Mouse (Mus musculus) duodenum, adult 2 months (tissue): ENCODE results near the gene Cntd1. TPM values are rescaled to one million over a fixed set of nuclear protein-coding genes. Genes with fewer than 3 reads are reported as not detected.

Experiments used
- polyA plus RNA-seq: library from polyadenylated mRNA; depleted of rRNA; stranded (reverse); fragments of >200 nt; gene quantifications from 2 replicates; pipeline ENCODE4 v1.2.3, GENCODE M21; 2012; ENCODE audit warnings: low replicate concordance; rRNA removed

The Cntd1 gene
- 0.22 and 0.28 TPM in 2 replicates for polyA plus RNA-seq

GRCm38 (mm10) chr11:101278223-101279192, at the start of gene Cntd1, which contains the start of gene Coa3:
Gene Cntd1, plus strand, starts transcription at chr11:101279012.
Gene Coa3, minus strand, starts transcription at chr11:101279114.

GRCm38 (mm10) chr11:101245855-101246701, 32.7 kb upstream of the Cntd1 start, which contains the start of gene Ramp2:
Gene Ramp2, plus strand, starts transcription at chr11:101246028.

DNA sequence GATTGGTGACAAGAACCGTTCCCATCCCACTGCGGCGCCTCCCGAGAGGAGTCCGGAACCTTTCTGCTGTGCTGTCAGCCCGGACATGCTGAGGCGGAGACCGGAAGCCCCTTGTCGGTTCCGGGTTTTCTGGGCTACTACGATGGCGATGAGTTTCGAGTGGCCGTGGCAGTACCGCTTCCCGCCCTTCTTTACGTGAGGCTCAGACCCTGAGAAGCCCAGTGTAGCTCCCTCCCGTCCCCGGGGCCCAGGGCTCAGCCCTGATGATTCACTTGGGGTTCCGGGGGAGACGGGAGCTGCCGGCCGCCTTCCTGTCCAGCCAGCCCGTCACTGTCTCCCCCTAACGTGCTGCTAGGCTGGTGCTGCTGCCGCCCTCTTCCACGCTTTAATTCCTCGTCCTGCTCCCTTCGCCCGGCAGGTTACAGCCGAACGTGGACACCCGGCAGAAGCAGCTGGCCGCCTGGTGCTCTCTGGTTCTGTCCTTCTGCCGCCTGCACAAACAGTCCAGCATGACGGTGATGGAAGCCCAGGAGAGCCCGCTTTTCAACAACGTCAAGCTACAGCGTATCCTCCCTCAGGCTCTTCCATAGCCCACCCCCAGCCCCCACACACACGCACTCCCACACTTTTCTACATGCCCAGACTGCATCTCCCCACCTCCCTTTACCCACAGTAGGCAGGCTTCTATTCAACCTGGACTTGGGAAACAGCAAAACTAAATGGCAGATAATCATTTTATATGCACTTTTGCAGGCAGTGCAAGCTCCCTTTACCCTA, 25.0 kb upstream of the Cntd1 start, which contains the start of gene Vps25:
Vps25 (plus strand) TSS at position 95 of the 777 bp plus-strand sequence.

DNA sequence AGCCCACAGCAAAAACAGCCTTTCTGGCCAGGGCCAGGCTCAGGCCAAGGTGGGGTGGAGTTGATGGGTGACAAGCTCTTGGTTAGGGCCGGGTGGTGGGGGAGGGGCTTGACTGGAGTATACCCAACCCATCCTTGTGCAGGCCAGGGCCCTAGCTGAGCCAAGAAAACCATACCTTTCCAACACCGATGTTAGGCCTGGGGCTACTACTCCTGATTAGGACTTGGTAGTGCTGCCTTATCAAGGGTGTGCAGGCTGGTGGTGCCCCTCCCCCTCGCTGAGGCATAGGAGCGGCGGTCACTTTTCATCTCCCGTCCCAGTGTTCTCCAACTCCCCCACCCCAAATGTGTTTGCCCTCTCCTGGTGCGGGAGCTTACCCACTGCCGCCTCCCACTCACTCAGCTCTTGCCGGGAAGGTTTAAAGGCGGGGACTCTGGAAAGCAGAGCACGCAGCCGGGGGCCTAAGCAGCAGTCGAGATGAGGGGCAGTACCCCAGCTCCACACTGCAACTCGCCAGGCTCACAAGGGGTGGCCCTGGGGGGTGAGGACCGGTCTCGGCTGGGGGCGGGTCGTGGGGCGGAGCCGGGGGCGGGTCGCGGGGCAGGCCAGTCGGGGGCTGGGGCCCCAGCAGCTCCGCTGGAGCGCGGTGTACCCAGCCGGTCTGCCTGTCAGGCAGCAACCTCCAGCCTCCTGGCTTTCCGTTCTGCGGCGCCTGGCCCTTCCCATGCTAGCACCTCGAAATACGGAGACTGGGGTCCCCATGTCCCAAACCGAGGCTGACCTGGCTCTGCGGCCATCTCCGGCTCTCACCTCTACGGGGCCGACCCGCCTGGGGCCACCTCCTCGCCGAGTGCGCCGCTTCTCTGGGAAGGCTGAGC, 18.6 kb upstream of the Cntd1 start, which contains the start of gene Wnk4:
Wnk4 (plus strand) TSS at position 620 of the 878 bp plus-strand sequence.

GRCm38 (mm10) chr11:101302004-101302798, 23.4 kb downstream of the Cntd1 start, which contains the start of gene Becn1:
Gene Becn1, minus strand, starts transcription at chr11:101302286.

GRCm38 (mm10) chr11:101315665-101316500, 37.1 kb downstream of the Cntd1 start, which contains the start of gene Psme3:
Gene Psme3, plus strand, starts transcription at chr11:101316213.

GRCm38 (mm10) chr11:101324763-101325162, 46.0 kb downstream of the Cntd1 start, which contains the start of gene Aoc2:
Gene Aoc2, plus strand, starts transcription at chr11:101325063.

DNA sequence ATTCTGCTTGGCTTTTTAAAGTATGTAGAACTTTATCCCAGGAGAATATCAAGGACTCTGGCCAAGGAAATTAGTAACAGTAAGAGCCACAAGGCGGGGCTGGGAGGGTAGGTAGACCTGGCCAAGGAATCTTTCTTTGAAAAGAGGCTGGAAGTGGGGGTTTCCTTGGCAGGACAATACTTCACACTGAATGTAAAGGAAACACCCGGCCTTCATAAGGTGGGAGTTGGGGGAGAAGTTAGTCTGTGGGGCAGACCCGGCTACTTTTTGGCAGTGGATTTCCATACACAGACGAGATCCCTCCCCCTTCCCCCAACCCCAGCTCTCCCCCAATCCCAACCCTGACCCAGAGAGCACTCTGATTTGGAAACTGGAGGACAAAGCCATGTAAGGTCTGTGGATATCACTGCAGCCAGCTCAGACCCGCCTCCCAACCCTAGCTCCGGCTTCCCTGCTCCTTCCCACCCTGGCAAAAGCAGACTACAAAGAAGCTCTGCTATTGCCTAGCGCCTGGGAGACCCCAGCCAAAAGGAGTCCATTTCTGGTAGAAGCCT, 51.6 kb downstream of the Cntd1 start, which contains the start of gene Aoc3:
Aoc3 (plus strand) TSS at position 235 of the 554 bp plus-strand sequence.

Other genes starting within 250 kb of the Cntd1 start
- gene Naglu, start 209.0 kb upstream of the Cntd1 start, polyA plus RNA-seq = 18.0 and 24.9 TPM in 2 replicates
- gene Hsd17b1, start 200.6 kb upstream of the Cntd1 start, polyA plus RNA-seq = 0.22 TPM in 1 of 2 replicates, not detected in the other
- 52.0 and 53.1 TPM in 2 replicates for gene Coasy, start 196.4 kb upstream of the Cntd1 start, polyA plus RNA-seq
- 55.4 and 114 TPM in 2 replicates for gene Mlx, start 191.7 kb upstream of the Cntd1 start, polyA plus RNA-seq
- 0.21 and 0.25 TPM in 2 replicates for gene Psmc3ip, start 183.6 kb upstream of the Cntd1 start, polyA plus RNA-seq
- gene Retreg3, start 159.1 kb upstream of the Cntd1 start, polyA plus RNA-seq = 34.1 and 45.4 TPM in 2 replicates
- gene Tubg1, start 159.1 kb upstream of the Cntd1 start, polyA plus RNA-seq = 12.9 and 14.6 TPM in 2 replicates
- gene Tubg2, start 123.1 kb upstream of the Cntd1 start, polyA plus RNA-seq = 1.4 and 1.8 TPM in 2 replicates
- gene Cntnap1, start 108.5 kb upstream of the Cntd1 start, polyA plus RNA-seq = 2.5 and 3.7 TPM in 2 replicates
- 49.1 and 101 TPM in 2 replicates for gene Plekhh3, start 107.7 kb upstream of the Cntd1 start, polyA plus RNA-seq
- gene Ccr10, start 103.6 kb upstream of the Cntd1 start, polyA plus RNA-seq = 17.2 and 32.6 TPM in 2 replicates
- 16.0 and 18.3 TPM in 2 replicates for gene Ezh1, start 52.5 kb upstream of the Cntd1 start, polyA plus RNA-seq
- gene Ramp2, start 33.0 kb upstream of the Cntd1 start, polyA plus RNA-seq = 30.1 and 31.9 TPM in 2 replicates
- 87.6 and 146 TPM in 2 replicates for gene Vps25, start 25.3 kb upstream of the Cntd1 start, polyA plus RNA-seq
- 5.5 and 6.8 TPM in 2 replicates for gene Wnk4, start 18.4 kb upstream of the Cntd1 start, polyA plus RNA-seq
- gene Coa3, start 102 bp downstream of the Cntd1 start, polyA plus RNA-seq = 579 and 638 TPM in 2 replicates
- 87.7 and 128 TPM in 2 replicates for gene Becn1, start 23.3 kb downstream of the Cntd1 start, polyA plus RNA-seq
- gene Psme3, start 37.2 kb downstream of the Cntd1 start, polyA plus RNA-seq = 22.3 and 29.3 TPM in 2 replicates
- gene Aoc2, start 46.1 kb downstream of the Cntd1 start, polyA plus RNA-seq = 5.0 TPM in 2 replicates
- 5.4 and 11.8 TPM in 2 replicates for gene Aoc3, start 51.6 kb downstream of the Cntd1 start, polyA plus RNA-seq
- gene G6pc, start 88.5 kb downstream of the Cntd1 start, polyA plus RNA-seq = 9.9 and 11.1 TPM in 2 replicates
- 13.6 TPM in 2 replicates for gene Aarsd1, start 138.6 kb downstream of the Cntd1 start, polyA plus RNA-seq
- 0.11 TPM in 1 of 2 replicates, not detected in the other for gene Gm27029, start 145.8 kb downstream of the Cntd1 start, polyA plus RNA-seq
- gene Rundc1, start 146.1 kb downstream of the Cntd1 start, polyA plus RNA-seq = 18.1 and 22.8 TPM in 2 replicates
- gene Ptges3l, start 146.3 kb downstream of the Cntd1 start, polyA plus RNA-seq = 0.34 and 2.0 TPM in 2 replicates
- gene Rpl27, start 163.3 kb downstream of the Cntd1 start, polyA plus RNA-seq = 134 and 144 TPM in 2 replicates
- 61.7 and 136 TPM in 2 replicates for gene Ifi35, start 169.4 kb downstream of the Cntd1 start, polyA plus RNA-seq
- 23.1 and 34.7 TPM in 2 replicates for gene Rnd2, start 186.0 kb downstream of the Cntd1 start, polyA plus RNA-seq
- gene Vat1, start 187.2 kb downstream of the Cntd1 start, polyA plus RNA-seq = 170 and 324 TPM in 2 replicates